Mouse (Mus musculus): ENCODE measurements around the gene Ctnnbl1. TPM values are rescaled to one million over a fixed set of nuclear protein-coding genes. Genes with fewer than 3 reads are reported as not detected.

The Ctnnbl1 gene
- 98.8 and 109 TPM in 2 replicates for polyA plus RNA-seq (2014; fragmentation: Nextera tagmentation; extraction: Ambion mirVana)

GRCm38 (mm10) chr2:157736854-157737850 lies at the start of gene Ctnnbl1:
Gene Ctnnbl1 (plus strand): TSS chr2:157737401.
- WGBS, result 12% methylated on average over 44 of the region's 44 CpGs
- Histone ChIP-seq H3K27me3 (ENCODE audit: control insufficient read depth, insufficient read depth, low read length) (no peaks in the 10 kb centered on the region), H3K27ac (ENCODE audit: low read depth, low read length) (no peak within 1 kb of the TSS), H3K9me3 (ENCODE audit: control insufficient read depth, low read length) (no peaks in the 10 kb centered on the region), H3K4me3 (ENCODE audit: low read depth, low read length) (peak within 1 kb of the TSS; percentile 84), H3K9ac (ENCODE audit: low read length) (peak within 1 kb of the TSS; percentile 81), H3K36me3 (ENCODE audit: control insufficient read depth, insufficient read depth, low read length) (no peaks in the 10 kb centered on the region), H3K4me1 (ENCODE audit: control insufficient read depth, insufficient read depth, low read length) (peaks cover 5% of the 10 kb centered on the region), H3K4me2 (peak within 1 kb of the TSS; percentile 71)
- ATAC-seq (ENCODE audit: low FRiP score), result peak; percentile 95
- DNase-seq (ENCODE audit: low spot score, missing footprints), result peak; percentile 100

- Histone ChIP-seq H3K27ac (ENCODE audit: low read depth, low read length) (no peak overlapping the region), H3K9me3 (ENCODE audit: control insufficient read depth, low read length) (no peaks in the 10 kb centered on the region), H3K4me2 (no peak overlapping the region), H3K36me3 (ENCODE audit: control insufficient read depth, insufficient read depth, low read length) (no peaks in the 10 kb centered on the region), H3K27me3 (ENCODE audit: control insufficient read depth, insufficient read depth, low read length) (no peaks in the 10 kb centered on the region), H3K4me3 (ENCODE audit: low read depth, low read length) (no peak overlapping the region), H3K9ac (ENCODE audit: low read length) (no peak overlapping the region), H3K4me1 (ENCODE audit: control insufficient read depth, insufficient read depth, low read length) (peaks cover 13% of the 10 kb centered on the region)
- ATAC-seq (ENCODE audit: low FRiP score), result no peak
- WGBS, result 66% methylated on average over 3 of the region's 3 CpGs
- peak; percentile 33 for DNase-seq (ENCODE audit: low spot score, missing footprints)
These were observed 49.7 kb upstream of the Ctnnbl1 start for GRCm38 (mm10) chr2:157687506-157687905.

- H3K27ac ChIP-seq (ENCODE audit: low read depth, low read length), result no peak overlapping the region; the same call in 1 of the 2 replicates
- H3K4me2 ChIP-seq, result no peak overlapping the region
- no peaks in the 10 kb centered on the region for H3K36me3 ChIP-seq (ENCODE audit: control insufficient read depth, insufficient read depth, low read length)
- no peak overlapping the region for H3K4me3 ChIP-seq (ENCODE audit: low read depth, low read length)
- DNase-seq (ENCODE audit: low spot score, missing footprints), result peak; percentile 84
- ATAC-seq (ENCODE audit: low FRiP score), result peak; percentile 54
- H3K9ac ChIP-seq (ENCODE audit: low read length), result no peak overlapping the region
- no peaks in the 10 kb centered on the region for H3K9me3 ChIP-seq (ENCODE audit: control insufficient read depth, low read length)
- 58% methylated on average over 13 of the region's 13 CpGs for whole genome bisulfite sequencing
- H3K4me1 ChIP-seq (ENCODE audit: control insufficient read depth, insufficient read depth, low read length), result peaks cover 20% of the 10 kb centered on the region
- no peaks in the 10 kb centered on the region for H3K27me3 ChIP-seq (ENCODE audit: control insufficient read depth, insufficient read depth, low read length)
These were observed 45.7 kb upstream of the Ctnnbl1 start for GRCm38 (mm10) chr2:157691266-157692105.

GRCm38 (mm10) chr2:157692365-157692932 lies 44.8 kb upstream of the Ctnnbl1 start:
- 19% methylated on average over 17 of the region's 17 CpGs for WGBS
- peaks cover 27% of the 10 kb centered on the region for H3K4me1 ChIP-seq (ENCODE audit: control insufficient read depth, insufficient read depth, low read length)
- H3K4me2 ChIP-seq, result no peak overlapping the region; the same call in 1 of the 2 replicates
- DNase-seq (ENCODE audit: low spot score, missing footprints), result peak; percentile 86
- no peak for ATAC-seq (ENCODE audit: low FRiP score)
- H3K27ac ChIP-seq (ENCODE audit: low read depth, low read length), result no peak overlapping the region; the same call in 1 of the 2 replicates
- H3K36me3 ChIP-seq (ENCODE audit: control insufficient read depth, insufficient read depth, low read length), result no peaks in the 10 kb centered on the region
- H3K27me3 ChIP-seq (ENCODE audit: control insufficient read depth, insufficient read depth, low read length), result no peaks in the 10 kb centered on the region
- no peak overlapping the region for H3K4me3 ChIP-seq (ENCODE audit: low read depth, low read length)
- no peaks in the 10 kb centered on the region for H3K9me3 ChIP-seq (ENCODE audit: control insufficient read depth, low read length)
- H3K9ac ChIP-seq (ENCODE audit: low read length), result no peak overlapping the region

GRCm38 (mm10) chr2:157693576-157693975 lies 43.6 kb upstream of the Ctnnbl1 start:
- Histone ChIP-seq H3K36me3 (ENCODE audit: control insufficient read depth, insufficient read depth, low read length) (no peaks in the 10 kb centered on the region), H3K27ac (ENCODE audit: low read depth, low read length) (no peak overlapping the region), H3K4me1 (ENCODE audit: control insufficient read depth, insufficient read depth, low read length) (peaks cover 27% of the 10 kb centered on the region), H3K27me3 (ENCODE audit: control insufficient read depth, insufficient read depth, low read length) (no peaks in the 10 kb centered on the region), H3K9me3 (ENCODE audit: control insufficient read depth, low read length) (no peaks in the 10 kb centered on the region), H3K4me2 (no peak overlapping the region), H3K4me3 (ENCODE audit: low read depth, low read length) (no peak overlapping the region), H3K9ac (ENCODE audit: low read length) (no peak overlapping the region)
- ATAC-seq (ENCODE audit: low FRiP score), result no peak
- peak; percentile 60 for DNase-seq (ENCODE audit: low spot score, missing footprints)
- 81% methylated on average over 3 of the region's 3 CpGs for WGBS

- 7% methylated on average over 7 of the region's 7 CpGs for WGBS
- no peaks in the 10 kb centered on the region for H3K36me3 ChIP-seq (ENCODE audit: control insufficient read depth, insufficient read depth, low read length)
- H3K4me3 ChIP-seq (ENCODE audit: low read depth, low read length), result no peak overlapping the region
- no peak overlapping the region for H3K9ac ChIP-seq (ENCODE audit: low read length)
- no peaks in the 10 kb centered on the region for H3K9me3 ChIP-seq (ENCODE audit: control insufficient read depth, low read length)
- H3K4me1 ChIP-seq (ENCODE audit: control insufficient read depth, insufficient read depth, low read length), result peaks cover 23% of the 10 kb centered on the region
- H3K27me3 ChIP-seq (ENCODE audit: control insufficient read depth, insufficient read depth, low read length), result no peaks in the 10 kb centered on the region
- no peak overlapping the region for H3K4me2 ChIP-seq
- ATAC-seq (ENCODE audit: low FRiP score) (peak; percentile 82), DNase-seq (ENCODE audit: low spot score, missing footprints) (peak; percentile 86)
- peak overlapping the region; percentile 15; the same call in 1 of the 2 replicates for H3K27ac ChIP-seq (ENCODE audit: low read depth, low read length)
These were observed 40.9 kb upstream of the Ctnnbl1 start for GRCm38 (mm10) chr2:157696297-157696731.

- no peak overlapping the region for H3K27ac ChIP-seq (ENCODE audit: low read depth, low read length)
- H3K4me1 ChIP-seq (ENCODE audit: control insufficient read depth, insufficient read depth, low read length), result peaks cover 16% of the 10 kb centered on the region
- H3K36me3 ChIP-seq (ENCODE audit: control insufficient read depth, insufficient read depth, low read length), result no peaks in the 10 kb centered on the region
- no peak overlapping the region for H3K4me2 ChIP-seq
- peak; percentile 81 for DNase-seq (ENCODE audit: low spot score, missing footprints)
- ATAC-seq (ENCODE audit: low FRiP score), result no peak
- no peaks in the 10 kb centered on the region for H3K27me3 ChIP-seq (ENCODE audit: control insufficient read depth, insufficient read depth, low read length)
- no peak overlapping the region for H3K4me3 ChIP-seq (ENCODE audit: low read depth, low read length)
- no peaks in the 10 kb centered on the region for H3K9me3 ChIP-seq (ENCODE audit: control insufficient read depth, low read length)
- 34% methylated on average over 8 of the region's 8 CpGs for WGBS
- H3K9ac ChIP-seq (ENCODE audit: low read length), result no peak overlapping the region
These were observed 34.0 kb upstream of the Ctnnbl1 start for GRCm38 (mm10) chr2:157703155-157703554.

- 19% methylated on average over 28 of the region's 28 CpGs for WGBS
- ATAC-seq (ENCODE audit: low FRiP score) (peak; percentile 81), DNase-seq (ENCODE audit: low spot score, missing footprints) (peak; percentile 85)
- H3K36me3 ChIP-seq (ENCODE audit: control insufficient read depth, insufficient read depth, low read length), result no peaks in the 10 kb centered on the region
- H3K4me2 ChIP-seq, result peak overlapping the region; percentile 19; the same call in 1 of the 2 replicates
- no peak overlapping the region for H3K4me3 ChIP-seq (ENCODE audit: low read depth, low read length)
- no peaks in the 10 kb centered on the region for H3K9me3 ChIP-seq (ENCODE audit: control insufficient read depth, low read length)
- no peaks in the 10 kb centered on the region for H3K27me3 ChIP-seq (ENCODE audit: control insufficient read depth, insufficient read depth, low read length)
- H3K27ac ChIP-seq (ENCODE audit: low read depth, low read length), result no peak overlapping the region
- H3K4me1 ChIP-seq (ENCODE audit: control insufficient read depth, insufficient read depth, low read length), result peaks cover 16% of the 10 kb centered on the region
- H3K9ac ChIP-seq (ENCODE audit: low read length), result no peak overlapping the region
These were observed 32.0 kb upstream of the Ctnnbl1 start for GRCm38 (mm10) chr2:157704991-157705776.
